Mouse (Mus musculus): ENCODE results near the gene Ugcg. TPM values are rescaled to one million over a fixed set of nuclear protein-coding genes. Genes with fewer than 3 reads are reported as not detected.

Ugcg gene
- total RNA-seq, 2 experiments from 2014 or later = 14.4 to 15.1 TPM

Other genes with a start within 250 kb of the Ugcg start
- gene Zkscan16, start 245.6 kb upstream of the Ugcg start, total RNA-seq (2021) = not detected
- gene Ptgr1, start 202.1 kb upstream of the Ugcg start, total RNA-seq (2021) = 1 to 10 TPM; 4.2 to 4.7 TPM
- 10 to 100 TPM; 17.6 to 18.2 TPM for gene Dnajc25, start 194.2 kb upstream of the Ugcg start, total RNA-seq (2021)
- 1 to 10 TPM; 4.8 to 7.4 TPM for gene Gm20503, start 186.0 kb upstream of the Ugcg start, total RNA-seq (2021)
- gene Gng10, start 154.2 kb upstream of the Ugcg start, total RNA-seq (2021) = 10 to 100 TPM; 15.8 to 18.7 TPM
- gene AI481877, start 50.3 kb upstream of the Ugcg start, total RNA-seq (2021) = not detected
- gene Susd1, start 249.4 kb downstream of the Ugcg start, total RNA-seq (2021) = 1 to 10 TPM in 1 of 2 experiments, under 1 TPM in 1; 0.94 to 1.6 TPM